Mouse (Mus musculus) bone marrow, adult 2 months (tissue): ENCODE measurements around the gene Carmil1. TPM values are rescaled to one million over a fixed set of nuclear protein-coding genes. Genes with fewer than 3 reads are reported as not detected.

ENCODE experiments used
- H3K27ac ChIP-seq: fragments of 200-500 bp; 2 replicates; pipeline ENCODE4 v1.5.1; 2012; ENCODE audit warnings: low read depth, mild to moderate bottlenecking, control low read depth, inconsistent platforms, low read length; ENCODE audit not compliant: control insufficient read depth, poor library complexity, insufficient read depth
- H3K4me1 ChIP-seq: fragments of 200-500 bp; 2 replicates; pipeline ENCODE4 v1.6.1; 2011; ENCODE audit warnings: low read length; ENCODE audit not compliant: control insufficient read depth, insufficient read depth
- H3K4me3 ChIP-seq: fragments of 200-500 bp; replicated peaks from 2 replicates; pipeline ENCODE3; 2011; ENCODE audit warnings: mild to moderate bottlenecking, low read depth, low read length, control low read depth; ENCODE audit not compliant: control insufficient read depth
- CTCF ChIP-seq: fragments of 200-500 bp; IDR thresholded peaks from 2 replicates; pipeline ENCODE4 v1.5.1; 2011; ENCODE audit warnings: low read length, control low read depth; ENCODE audit not compliant: control insufficient read depth, insufficient read depth
- POLR2A ChIP-seq: fragments of 200-500 bp; IDR thresholded peaks from 2 replicates; pipeline ENCODE4 v1.6.1; 2011; ENCODE audit warnings: low read depth, mild to moderate bottlenecking, control low read depth, low read length, borderline replicate concordance; ENCODE audit not compliant: control insufficient read depth
- WGBS: fragments of 180-500 bp; shearing (Covaris S2); methylation state at CpG from one replicate; pipeline ENCODE4 v1.1.7; 2018; 5-methylcytosine and 5-hydroxymethylcytosine counted together
- polyA plus RNA-seq: library from polyadenylated mRNA; stranded (reverse); fragments of >200 nt; gene quantifications from 2 replicates; pipeline ENCODE4 v1.2.4, GENCODE M21; 2011; ENCODE audit warnings: low replicate concordance; ENCODE audit not compliant: missing spikeins, insufficient read depth, insufficient read length

Carmil1 gene
- polyA plus RNA-seq, 1 experiment = 9.8 TPM

GRCm38 (mm10) chr13:24240430-24240829 is 40.2 kb downstream of the Carmil1 start:
- no peaks in the 10 kb centered on the region for H3K4me1 ChIP-seq
- WGBS = 70% methylated on average over 4 of the region's 4 CpGs
- no peak overlapping the region for H3K27ac ChIP-seq
- H3K4me3 ChIP-seq = no peak overlapping the region
- TF ChIP-seq POLR2A = no peak
- TF ChIP-seq CTCF = no peak

- Histone ChIP-seq H3K27ac (no peak overlapping the region), H3K4me3 (no peak overlapping the region), H3K4me1 (no peaks in the 10 kb centered on the region)
- 40% methylated on average over 3 of the region's 3 CpGs for WGBS
- no peak for TF ChIP-seq POLR2A
- TF ChIP-seq CTCF = no peak
Observed at GRCm38 (mm10) chr13:24238456-24239120, 42.0 kb downstream of the Carmil1 start.

GRCm38 (mm10) chr13:24236736-24237135 is 43.9 kb downstream of the Carmil1 start:
- no peak overlapping the region for H3K4me3 ChIP-seq
- TF ChIP-seq POLR2A (no peak), CTCF (no peak)
- H3K4me1 ChIP-seq = no peaks in the 10 kb centered on the region
- no peak overlapping the region for H3K27ac ChIP-seq
- WGBS = 75% methylated on average over 4 of the region's 4 CpGs

GRCm38 (mm10) chr13:24232750-24233149 is 47.8 kb downstream of the Carmil1 start:
- 45% methylated on average over 6 of the region's 6 CpGs for WGBS

GRCm38 (mm10) chr13:24231746-24232483 is 48.7 kb downstream of the Carmil1 start:
- WGBS = 82% methylated on average over 10 of the region's 10 CpGs
- H3K4me3 ChIP-seq = no peak overlapping the region
- H3K4me1 ChIP-seq = peaks cover 2% of the 10 kb centered on the region; the same call in 1 of the 2 replicates
- H3K27ac ChIP-seq = no peak overlapping the region
- no peak for TF ChIP-seq CTCF
- no peak for TF ChIP-seq POLR2A

More at GRCm38 (mm10) chr13:24232750-24233149, 47.8 kb downstream of the Carmil1 start:
- TF ChIP-seq CTCF (no peak), POLR2A (no peak)
- Histone ChIP-seq H3K27ac (no peak overlapping the region), H3K4me3 (no peak overlapping the region), H3K4me1 (peaks cover 2% of the 10 kb centered on the region; the same call in 1 of the 2 replicates)

- no peak for TF ChIP-seq CTCF
- TF ChIP-seq POLR2A = no peak
- Histone ChIP-seq H3K27ac (peak overlapping the region; percentile 63), H3K4me3 (no peak overlapping the region), H3K4me1 (peaks cover 2% of the 10 kb centered on the region; the same call in 1 of the 2 replicates)
- WGBS = 65% methylated on average over 2 of the region's 2 CpGs
Observed at GRCm38 (mm10) chr13:24231146-24231545, 49.4 kb downstream of the Carmil1 start.

GRCm38 (mm10) chr13:24230541-24231095 is 50.0 kb downstream of the Carmil1 start:
- no peak for TF ChIP-seq POLR2A
- 53% methylated on average over 4 of the region's 4 CpGs for WGBS
- H3K4me3 ChIP-seq = no peak overlapping the region
- peak overlapping the region; percentile 63 for H3K27ac ChIP-seq
- H3K4me1 ChIP-seq = peaks cover 2% of the 10 kb centered on the region; the same call in 1 of the 2 replicates
